Mouse (Mus musculus): ENCODE measurements around the gene C1s1. TPM values are rescaled to one million over a fixed set of nuclear protein-coding genes. Genes with fewer than 3 reads are reported as not detected.

Gene C1s1
- not detected for polyA plus RNA-seq (2017; shearing (Covaris generic))

GRCm38 (mm10) chr6:124542284-124542683 lies at the start of gene C1s1:
Gene C1s1 (minus strand): TSS chr6:124542359.

GRCm38 (mm10) chr6:124570026-124570425 lies 27.9 kb upstream of the C1s1 start, which contains the start of gene C1rb:
Gene C1rb (plus strand): TSS chr6:124570294.

GRCm38 (mm10) chr6:124512355-124512836 lies 29.8 kb downstream of the C1s1 start, which contains the start of gene C1ra:
Gene C1ra (plus strand): TSS chr6:124512405.

GRCm38 (mm10) chr6:124492842-124493561 lies 49.2 kb downstream of the C1s1 start, which contains the start of gene C1rl:
Gene C1rl (plus strand): TSS chr6:124493113.

Other genes starting within 250 kb of the C1s1 start
- gene Cd163, start 237.7 kb downstream of the C1s1 start, polyA plus RNA-seq (2017; shearing (Covaris generic)): not detected
- 41.0 TPM for gene Pex5, start 127.3 kb downstream of the C1s1 start, polyA plus RNA-seq (2017; shearing (Covaris generic))
- gene Clstn3, start 77.6 kb downstream of the C1s1 start, polyA plus RNA-seq (2017; shearing (Covaris generic)): not detected
- gene C1rl, start 49.2 kb downstream of the C1s1 start, polyA plus RNA-seq (2017; shearing (Covaris generic)): 0.12 TPM
- not detected for gene C1ra, start 30.0 kb downstream of the C1s1 start, polyA plus RNA-seq (2017; shearing (Covaris generic))
- not detected for gene C1rb, start 27.9 kb upstream of the C1s1 start, polyA plus RNA-seq (2017; shearing (Covaris generic))
- not detected for gene C1s2, start 93.7 kb upstream of the C1s1 start, polyA plus RNA-seq (2017; shearing (Covaris generic))
- gene Lpcat3, start 120.7 kb upstream of the C1s1 start, polyA plus RNA-seq (2017; shearing (Covaris generic)): 27.3 TPM
- gene Emg1, start 169.8 kb upstream of the C1s1 start, polyA plus RNA-seq (2017; shearing (Covaris generic)): 299 TPM
- 137 TPM for gene Phb2, start 170.0 kb upstream of the C1s1 start, polyA plus RNA-seq (2017; shearing (Covaris generic))
- 230 TPM for gene Ptpn6, start 196.4 kb upstream of the C1s1 start, polyA plus RNA-seq (2017; shearing (Covaris generic))
- 313 TPM for gene Grcc10, start 199.0 kb upstream of the C1s1 start, polyA plus RNA-seq (2017; shearing (Covaris generic))
- gene Gm45234, start 213.7 kb upstream of the C1s1 start, polyA plus RNA-seq (2017; shearing (Covaris generic)): 0.44 TPM
- gene Atn1, start 214.2 kb upstream of the C1s1 start, polyA plus RNA-seq (2017; shearing (Covaris generic)): 21.5 TPM
- 4.5 TPM for gene Eno2, start 227.3 kb upstream of the C1s1 start, polyA plus RNA-seq (2017; shearing (Covaris generic))
- gene Lrrc23, start 237.4 kb upstream of the C1s1 start, polyA plus RNA-seq (2017; shearing (Covaris generic)): 3.9 TPM

Data from effector memory CD4-positive, alpha-beta T cell, adult 5 months (primary cell).